Mouse (Mus musculus): ENCODE data around the gene Olfr1462.

Gene Olfr1462

GRCm38 (mm10) chr19:13185434-13185833 lies at the start of gene Olfr1462:
Gene Olfr1462 (plus strand): TSS chr19:13185734.
- DNase-seq (ENCODE audit: low spot score), result no peak

DNA sequence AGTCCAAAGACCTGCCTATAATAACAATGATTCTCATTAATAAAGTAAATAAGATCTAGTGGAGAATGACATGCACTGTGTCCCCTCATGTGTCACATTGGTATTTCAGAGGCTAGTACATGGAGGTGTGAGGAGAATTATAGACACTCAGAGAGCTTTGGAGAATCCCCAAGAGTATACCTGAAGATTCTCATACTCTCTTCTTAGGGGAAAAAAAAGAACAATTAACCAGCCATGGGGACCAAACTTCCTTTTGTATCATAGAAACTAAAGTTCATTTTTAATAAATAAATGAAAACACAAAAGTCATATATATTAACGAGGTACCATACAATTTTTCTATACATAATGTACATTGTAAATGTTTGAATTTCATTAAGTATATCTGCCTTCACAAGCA lies 36.1 kb upstream of the Olfr1462 start, which contains the start of gene Olfr1459:
TSS of gene Olfr1459 (minus strand) at position 101 of the 400 bp plus-strand sequence.
- DNase-seq (ENCODE audit: low spot score), result no peak

DNA sequence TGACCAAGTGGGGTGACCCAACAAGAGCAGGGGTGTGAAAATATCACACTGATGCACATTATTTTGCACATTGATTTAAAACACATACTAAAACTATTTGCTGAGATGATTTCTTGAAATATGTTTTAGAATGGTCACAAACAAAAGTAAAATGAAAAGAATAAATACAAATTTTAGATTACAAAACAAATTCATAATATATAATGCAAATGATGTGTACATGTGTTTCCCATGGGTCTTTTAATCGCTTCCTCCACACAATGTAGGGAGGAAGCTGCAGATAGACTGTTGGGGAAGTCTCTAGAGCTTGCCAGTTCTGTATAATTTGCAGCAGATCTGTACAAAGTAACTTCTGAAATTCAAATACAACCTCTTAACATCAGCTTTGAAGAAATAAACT lies 22.8 kb upstream of the Olfr1462 start, which contains the start of gene Olfr1461:
TSS of gene Olfr1461 (plus strand) at position 301 of the 400 bp plus-strand sequence.
- no peak for DNase-seq (ENCODE audit: low spot score)

- DNase-seq (ENCODE audit: low spot score), result no peak
Observed at GRCm38 (mm10) chr19:13221666-13222065, 36.1 kb downstream of the Olfr1462 start.

DNA sequence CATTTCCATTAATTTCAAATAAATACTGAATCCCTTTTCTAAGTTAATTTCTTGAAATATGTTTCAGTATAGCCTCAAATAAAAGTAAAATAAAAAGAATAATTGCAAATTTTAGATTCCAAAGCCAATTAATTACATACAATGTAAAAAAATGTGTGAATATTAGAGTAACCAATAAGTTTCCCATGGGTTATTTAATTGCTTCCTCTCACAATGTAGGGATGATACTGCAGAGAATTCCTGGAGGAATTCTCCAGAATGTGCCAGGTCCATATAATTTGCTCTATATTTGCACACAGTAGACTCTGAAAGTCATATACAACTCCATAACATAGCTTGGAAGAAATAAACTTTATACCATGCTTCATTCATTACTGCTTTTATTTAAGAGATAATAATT lies 45.5 kb downstream of the Olfr1462 start, which contains the start of gene Olfr1463:
TSS of gene Olfr1463 (plus strand) at position 301 of the 400 bp plus-strand sequence.
- no peak for DNase-seq (ENCODE audit: low spot score)
